Mouse (Mus musculus): ENCODE measurements around the gene Tmf1. TPM values are rescaled to one million over a fixed set of nuclear protein-coding genes. Genes with fewer than 3 reads are reported as not detected.

The Tmf1 gene
- total and polyA plus RNA-seq, 2 experiments from 2014 or later: 8.1 to 29.1 TPM

- no peak overlapping the region for H3K9ac ChIP-seq (replicated peaks; ENCODE audit: low read depth, low read length)
- no peak overlapping the region for H3K4me3 ChIP-seq (ENCODE audit: low read depth, low read length)
- H3K9me3 ChIP-seq (replicated peaks; ENCODE audit: control insufficient read depth, low read length): no peaks in the 10 kb centered on the region
- no peak for ATAC-seq (ENCODE audit: insufficient read depth, low read depth)
- no peak overlapping the region for H3K27ac ChIP-seq (ENCODE audit: low read depth)
- peaks cover 20% of the 10 kb centered on the region for H3K36me3 ChIP-seq (replicated peaks; ENCODE audit: control insufficient read depth, insufficient read depth, low read length)
- WGBS: 86% methylated on average over 3 of the region's 3 CpGs
- H3K27me3 ChIP-seq (ENCODE audit: control insufficient read depth, insufficient read depth, low read length): no peaks in the 10 kb centered on the region
- peaks cover 14% of the 10 kb centered on the region for H3K4me1 ChIP-seq (ENCODE audit: control insufficient read depth, insufficient read depth)
- TF ChIP-seq CTCF (IDR thresholded peaks at IDR 0.05; ENCODE audit: low read depth): no peak
- TF ChIP-seq EP300 (IDR thresholded peaks at IDR 0.05; ENCODE audit: low read depth): no peak
- no peak for DNase-seq (ENCODE audit: low spot score)
- H3K4me2 ChIP-seq (ENCODE audit: low read depth, low read length): no peak overlapping the region
Measured at GRCm38 (mm10) chr6:97202477-97202876, 23.6 kb upstream of the Tmf1 start.

GRCm38 (mm10) chr6:97200437-97200836 is 21.5 kb upstream of the Tmf1 start:
- Histone ChIP-seq H3K4me1 (ENCODE audit: control insufficient read depth, insufficient read depth) (peaks cover 14% of the 10 kb centered on the region), H3K4me3 (ENCODE audit: low read depth, low read length) (no peak overlapping the region), H3K9ac (replicated peaks; ENCODE audit: low read depth, low read length) (no peak overlapping the region), H3K27me3 (ENCODE audit: control insufficient read depth, insufficient read depth, low read length) (no peaks in the 10 kb centered on the region), H3K9me3 (replicated peaks; ENCODE audit: control insufficient read depth, low read length) (no peaks in the 10 kb centered on the region), H3K27ac (ENCODE audit: low read depth) (no peak overlapping the region), H3K36me3 (replicated peaks; ENCODE audit: control insufficient read depth, insufficient read depth, low read length) (peaks cover 39% of the 10 kb centered on the region), H3K4me2 (ENCODE audit: low read depth, low read length) (no peak overlapping the region)
- DNase-seq (ENCODE audit: low spot score): no peak
- WGBS: 59% methylated on average over 3 of the region's 3 CpGs
- no peak for ATAC-seq (ENCODE audit: insufficient read depth, low read depth)
- no peak for TF ChIP-seq CTCF (IDR thresholded peaks at IDR 0.05; ENCODE audit: low read depth)
- TF ChIP-seq EP300 (IDR thresholded peaks at IDR 0.05; ENCODE audit: low read depth): no peak

- peaks cover 13% of the 10 kb centered on the region for H3K4me1 ChIP-seq (ENCODE audit: control insufficient read depth, insufficient read depth)
- peaks cover 21% of the 10 kb centered on the region; the same call in 1 of the 2 replicates for H3K36me3 ChIP-seq (replicated peaks; ENCODE audit: control insufficient read depth, insufficient read depth, low read length)
- H3K9ac ChIP-seq (replicated peaks; ENCODE audit: low read depth, low read length): peak overlapping the region; percentile 96
- peak; percentile 22 for DNase-seq (ENCODE audit: low spot score)
- TF ChIP-seq CTCF (IDR thresholded peaks at IDR 0.05; ENCODE audit: low read depth) (no peak), EP300 (IDR thresholded peaks at IDR 0.05; ENCODE audit: low read depth) (0 out of 2 replicates have a peak, but pooled peaks have one; percentile 47)
- 6% methylated on average over 11 of the region's 11 CpGs for WGBS
- no peaks in the 10 kb centered on the region for H3K9me3 ChIP-seq (replicated peaks; ENCODE audit: control insufficient read depth, low read length)
- H3K27me3 ChIP-seq (ENCODE audit: control insufficient read depth, insufficient read depth, low read length): no peaks in the 10 kb centered on the region
- peak overlapping the region; percentile 89 for H3K27ac ChIP-seq (ENCODE audit: low read depth)
- peak overlapping the region; percentile 91 for H3K4me3 ChIP-seq (ENCODE audit: low read depth, low read length)
- ATAC-seq (ENCODE audit: insufficient read depth, low read depth): peak; percentile 51
- H3K4me2 ChIP-seq (ENCODE audit: low read depth, low read length): peak overlapping the region; percentile 68
Measured at GRCm38 (mm10) chr6:97179367-97179828, 476 bp upstream of the Tmf1 start.

GRCm38 (mm10) chr6:97175716-97176115 is 3.2 kb downstream of the Tmf1 start:
- peaks cover 13% of the 10 kb centered on the region for H3K4me1 ChIP-seq (ENCODE audit: control insufficient read depth, insufficient read depth)
- TF ChIP-seq CTCF (IDR thresholded peaks at IDR 0.05; ENCODE audit: low read depth): no peak
- no peak for TF ChIP-seq EP300 (IDR thresholded peaks at IDR 0.05; ENCODE audit: low read depth)
- WGBS: 61% methylated on average over 11 of the region's 11 CpGs
- no peak overlapping the region for H3K9ac ChIP-seq (replicated peaks; ENCODE audit: low read depth, low read length)
- no peak for DNase-seq (ENCODE audit: low spot score)
- no peaks in the 10 kb centered on the region; the same call in 1 of the 2 replicates for H3K9me3 ChIP-seq (replicated peaks; ENCODE audit: control insufficient read depth, low read length)
- peaks cover 33% of the 10 kb centered on the region for H3K36me3 ChIP-seq (replicated peaks; ENCODE audit: control insufficient read depth, insufficient read depth, low read length)
- no peak for ATAC-seq (ENCODE audit: insufficient read depth, low read depth)
- H3K4me2 ChIP-seq (ENCODE audit: low read depth, low read length): no peak overlapping the region
- H3K4me3 ChIP-seq (ENCODE audit: low read depth, low read length): no peak overlapping the region
- no peak overlapping the region for H3K27ac ChIP-seq (ENCODE audit: low read depth)
- no peaks in the 10 kb centered on the region for H3K27me3 ChIP-seq (ENCODE audit: control insufficient read depth, insufficient read depth, low read length)

GRCm38 (mm10) chr6:97150156-97150555 is 28.8 kb downstream of the Tmf1 start:
- Histone ChIP-seq H3K4me2 (ENCODE audit: low read depth, low read length) (no peak overlapping the region), H3K4me1 (ENCODE audit: control insufficient read depth, insufficient read depth) (peaks cover 12% of the 10 kb centered on the region), H3K27ac (ENCODE audit: low read depth) (no peak overlapping the region), H3K4me3 (ENCODE audit: low read depth, low read length) (no peak overlapping the region), H3K9me3 (replicated peaks; ENCODE audit: control insufficient read depth, low read length) (no peaks in the 10 kb centered on the region), H3K27me3 (ENCODE audit: control insufficient read depth, insufficient read depth, low read length) (no peaks in the 10 kb centered on the region), H3K36me3 (replicated peaks; ENCODE audit: control insufficient read depth, insufficient read depth, low read length) (peaks cover 9% of the 10 kb centered on the region), H3K9ac (replicated peaks; ENCODE audit: low read depth, low read length) (no peak overlapping the region)
- peak; percentile 28 for TF ChIP-seq CTCF (IDR thresholded peaks at IDR 0.05; ENCODE audit: low read depth)
- no peak for TF ChIP-seq EP300 (IDR thresholded peaks at IDR 0.05; ENCODE audit: low read depth)
- DNase-seq (ENCODE audit: low spot score) (no peak), ATAC-seq (ENCODE audit: insufficient read depth, low read depth) (no peak)
- 78% methylated on average over 6 of the region's 6 CpGs for WGBS

GRCm38 (mm10) chr6:97149721-97150120 is 29.2 kb downstream of the Tmf1 start:
- TF ChIP-seq CTCF (IDR thresholded peaks at IDR 0.05; ENCODE audit: low read depth) (no peak), EP300 (IDR thresholded peaks at IDR 0.05; ENCODE audit: low read depth) (no peak)
- DNase-seq (ENCODE audit: low spot score) (no peak), ATAC-seq (ENCODE audit: insufficient read depth, low read depth) (no peak)
- no peaks in the 10 kb centered on the region for H3K9me3 ChIP-seq (replicated peaks; ENCODE audit: control insufficient read depth, low read length)
- no peak overlapping the region for H3K4me2 ChIP-seq (ENCODE audit: low read depth, low read length)
- H3K27ac ChIP-seq (ENCODE audit: low read depth): no peak overlapping the region
- no peak overlapping the region for H3K4me3 ChIP-seq (ENCODE audit: low read depth, low read length)
- H3K4me1 ChIP-seq (ENCODE audit: control insufficient read depth, insufficient read depth): peaks cover 12% of the 10 kb centered on the region
- peaks cover 9% of the 10 kb centered on the region for H3K36me3 ChIP-seq (replicated peaks; ENCODE audit: control insufficient read depth, insufficient read depth, low read length)
- WGBS: 53% methylated on average over 2 of the region's 2 CpGs
- no peaks in the 10 kb centered on the region for H3K27me3 ChIP-seq (ENCODE audit: control insufficient read depth, insufficient read depth, low read length)
- no peak overlapping the region for H3K9ac ChIP-seq (replicated peaks; ENCODE audit: low read depth, low read length)
